Mouse (Mus musculus): ENCODE results near the gene Nfkbia.

DNA sequence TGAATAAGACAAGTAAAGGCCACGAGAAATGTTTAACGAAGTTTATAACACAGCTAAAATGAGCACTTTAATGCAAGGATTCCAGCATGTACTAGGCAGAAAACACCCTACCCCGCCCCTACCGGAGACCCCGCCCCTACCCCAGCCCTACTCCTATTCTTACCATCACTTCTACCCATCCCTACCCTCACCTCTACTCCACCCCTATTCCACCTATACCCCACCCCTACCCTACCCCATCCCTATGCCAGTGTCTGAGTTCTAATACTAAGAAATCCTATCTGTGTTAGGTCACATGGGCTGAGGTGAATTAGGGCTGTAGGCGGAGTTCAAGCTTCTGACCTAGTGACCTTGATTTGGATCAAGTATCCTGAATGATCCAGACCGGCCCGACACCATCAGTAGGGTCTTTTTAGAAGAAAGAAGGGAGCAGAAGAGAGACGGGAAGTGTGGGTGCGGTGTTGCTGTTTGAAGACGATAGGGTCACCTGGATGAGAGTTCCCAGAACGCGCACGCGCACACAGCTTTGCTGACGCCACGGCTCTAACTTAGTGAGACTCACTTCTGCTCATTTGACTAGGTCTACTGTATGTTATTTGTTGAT, 15.0 kb upstream of the Nfkbia start:
- TF ChIP-seq GATA1 (IDR thresholded peaks at IDR 0.05; ENCODE audit: low read length) (no peak), TAL1 (IDR thresholded peaks at IDR 0.05; ENCODE audit: low read length) (no peak)
